Mouse (Mus musculus): ENCODE results near the gene Mrfap1.
A peak's percentile ranks its signal among the peaks of the same experiment; 100 is the strongest.

The Mrfap1 gene

GRCm38 (mm10) chr5:36796296-36797014 lies at the start of gene Mrfap1:
Gene Mrfap1 (minus strand): TSS chr5:36796772.
- peak; percentile 91 to 94 for DNase-seq

- no peak for DNase-seq
Measured at GRCm38 (mm10) chr5:36844490-36844889, 47.9 kb upstream of the Mrfap1 start.

- DNase-seq: no peak
Measured at GRCm38 (mm10) chr5:36841701-36842100, 45.1 kb upstream of the Mrfap1 start.

GRCm38 (mm10) chr5:36840092-36840491 lies 43.5 kb upstream of the Mrfap1 start:
- DNase-seq: no peak

- DNase-seq: no peak
Measured at GRCm38 (mm10) chr5:36839602-36840001, 43.0 kb upstream of the Mrfap1 start.

- DNase-seq: no peak
Measured at GRCm38 (mm10) chr5:36839032-36839431, 42.5 kb upstream of the Mrfap1 start.

GRCm38 (mm10) chr5:36835933-36836332 lies 39.4 kb upstream of the Mrfap1 start:
- DNase-seq: peak in 1 of 2 experiments; percentile 64

- DNase-seq: no peak
Measured at GRCm38 (mm10) chr5:36831272-36831671, 34.7 kb upstream of the Mrfap1 start.

- peak; percentile 82 to 92 for DNase-seq
Measured at GRCm38 (mm10) chr5:36829913-36830879, 33.6 kb upstream of the Mrfap1 start, which contains the start of gene Man2b2. Gene Man2b2 (minus strand): TSS chr5:36830653.

GRCm38 (mm10) chr5:36829098-36829497 lies 32.5 kb upstream of the Mrfap1 start:
- DNase-seq: no peak

GRCm38 (mm10) chr5:36822907-36823306 lies 26.3 kb upstream of the Mrfap1 start:
- DNase-seq: no peak

GRCm38 (mm10) chr5:36820142-36820541 lies 23.6 kb upstream of the Mrfap1 start:
- peak in 1 of 2 experiments; percentile 62 for DNase-seq

GRCm38 (mm10) chr5:36819742-36820141 lies 23.2 kb upstream of the Mrfap1 start:
- no peak for DNase-seq

- no peak for DNase-seq
Measured at GRCm38 (mm10) chr5:36817738-36818137, 21.2 kb upstream of the Mrfap1 start.

GRCm38 (mm10) chr5:36814554-36814953 lies 18.0 kb upstream of the Mrfap1 start:
- peak; percentile 39 for DNase-seq

- DNase-seq: peak in 1 of 2 experiments; percentile 63
Measured at GRCm38 (mm10) chr5:36811413-36811812, 14.8 kb upstream of the Mrfap1 start.

GRCm38 (mm10) chr5:36810634-36811033 lies 14.1 kb upstream of the Mrfap1 start:
- no peak for DNase-seq

- DNase-seq: no peak
Measured at GRCm38 (mm10) chr5:36809123-36809522, 12.6 kb upstream of the Mrfap1 start.

GRCm38 (mm10) chr5:36807106-36807505 lies 10.5 kb upstream of the Mrfap1 start:
- no peak for DNase-seq

GRCm38 (mm10) chr5:36797291-36797690 lies 719 bp upstream of the Mrfap1 start:
- no peak for DNase-seq

GRCm38 (mm10) chr5:36795647-36796295 lies 801 bp downstream of the Mrfap1 start:
- DNase-seq: peak; percentile 47 to 50

- DNase-seq: no peak
Measured at GRCm38 (mm10) chr5:36791861-36792260, 4.7 kb downstream of the Mrfap1 start.

- DNase-seq: no peak
Measured at GRCm38 (mm10) chr5:36786052-36786451, 10.5 kb downstream of the Mrfap1 start.
